Mouse (Mus musculus): ENCODE measurements at regions not wholly inside any gene's neighbourhood (a gene's known extent, or its start where the extent isn't known, plus 50 kb on each side); places are given as distances from the start of the nearest gene placed in this dataset.

- H3K27ac ChIP-seq (replicated peaks; ENCODE audit: low read depth, low read length), result no peak overlapping the region
- no peaks in the 10 kb centered on the region for H3K4me1 ChIP-seq (ENCODE audit: control insufficient read depth, insufficient read depth, insufficient read length, low read length)
- H3K4me3 ChIP-seq (ENCODE audit: insufficient read depth, low read depth, low read length), result no peak overlapping the region
Observed at GRCm38 (mm10) chr2:146802973-146803372, 52.7 kb upstream of the Kiz start.
